Mouse (Mus musculus): ENCODE results near the gene Gm49354. TPM values are rescaled to one million over a fixed set of nuclear protein-coding genes. Genes with fewer than 3 reads are reported as not detected.
"Not testable (repeated sequence)": the region's sequence is repeated elsewhere in the genome, so short reads cannot be mapped to it uniquely, and the experiment has no call there.

Gm49354 gene
- total RNA-seq, 2 experiments from 2014 or later, result not detected

GRCm38 (mm10) chr13:59718857-59719440 is 63.1 kb downstream of the Gm49354 start:
- not testable (repeated sequence) for DNase-seq (ENCODE audit: low spot score in 2 of 2)

GRCm38 (mm10) chr13:59713710-59714109 is 68.3 kb downstream of the Gm49354 start:
- no peak for DNase-seq (ENCODE audit: low spot score in 2 of 2)

- DNase-seq (ENCODE audit: low spot score in 2 of 2), result not testable (repeated sequence)
Measured at GRCm38 (mm10) chr13:59711984-59712383, 70.1 kb downstream of the Gm49354 start, which contains the start of gene Spata31d1b. Spata31d1b (plus strand) TSS chr13:59712284.

- DNase-seq (ENCODE audit: low spot score in 2 of 2), result no peak
Measured at GRCm38 (mm10) chr13:59710230-59710629, 71.8 kb downstream of the Gm49354 start, which contains the start of gene Spata31d1a. Spata31d1a (minus strand) TSS chr13:59710330.

Other genes with a start within 250 kb of the Gm49354 start
- gene Agtpbp1, start 197.0 kb downstream of the Gm49354 start, total RNA-seq (2021), result 100 to 1,000 TPM; 347 to 349 TPM
- gene Naa35, start 197.0 kb downstream of the Gm49354 start, total RNA-seq (2021), result 10 to 100 TPM; 85.8 to 92.9 TPM
- gene Golm1, start 106.4 kb downstream of the Gm49354 start, total RNA-seq (2021), result 10 to 100 TPM; 57.0 to 59.4 TPM
- gene 4921517D22Rik, start 88.1 kb downstream of the Gm49354 start, total RNA-seq (2021), result not detected
- gene Spata31d1a, start 71.9 kb downstream of the Gm49354 start, total RNA-seq (2021), result under 1 TPM; 0.12 to 0.26 TPM
- under 1 TPM in 1 of 2 experiments, not detected in 1; 0.18 TPM for gene Spata31d1b, start 70.0 kb downstream of the Gm49354 start, total RNA-seq (2021)
- gene Spata31d1d, start 50.5 kb downstream of the Gm49354 start, total RNA-seq (2021), result not detected
- 1 to 10 TPM in 1 of 2 experiments, under 1 TPM in 1; 0.88 to 1.0 TPM for gene 1700014D04Rik, start 35.5 kb downstream of the Gm49354 start, total RNA-seq (2021)
- gene Isca1, start 12.4 kb downstream of the Gm49354 start, total RNA-seq (2021), result 100 to 1,000 TPM; 123 to 129 TPM
- 10 to 100 TPM; 65.5 to 67.9 TPM for gene Tut7, start 40.9 kb upstream of the Gm49354 start, total RNA-seq (2021)

Measured in layer of hippocampus, postnatal 14 days (tissue).